Mouse (Mus musculus) heart, postnatal 25 days (tissue): ENCODE measurements around the gene Lamtor2. TPM values are rescaled to one million over a fixed set of nuclear protein-coding genes. Genes with fewer than 3 reads are reported as not detected.

ENCODE experiments used
- DNase-seq: peaks from one replicate; pipeline ENCODE4 v3.0.0; 2022; ENCODE audit warnings: low spot score
- intact Hi-C: fragments of 180-260 bp; cut with DNase I; formaldehyde crosslinking; loops from one replicate; pipeline ENCODE4 v1.15.1; 2025
- total RNA-seq, 2 experiments: library from RNA; stranded (reverse); gene quantifications; 2 replicates each; pipeline ENCODE4 v1.2.3; 2021

Lamtor2 gene
- total RNA-seq, 2 experiments from 2014 or later, result 84.2 to 92.5 TPM

DNA sequence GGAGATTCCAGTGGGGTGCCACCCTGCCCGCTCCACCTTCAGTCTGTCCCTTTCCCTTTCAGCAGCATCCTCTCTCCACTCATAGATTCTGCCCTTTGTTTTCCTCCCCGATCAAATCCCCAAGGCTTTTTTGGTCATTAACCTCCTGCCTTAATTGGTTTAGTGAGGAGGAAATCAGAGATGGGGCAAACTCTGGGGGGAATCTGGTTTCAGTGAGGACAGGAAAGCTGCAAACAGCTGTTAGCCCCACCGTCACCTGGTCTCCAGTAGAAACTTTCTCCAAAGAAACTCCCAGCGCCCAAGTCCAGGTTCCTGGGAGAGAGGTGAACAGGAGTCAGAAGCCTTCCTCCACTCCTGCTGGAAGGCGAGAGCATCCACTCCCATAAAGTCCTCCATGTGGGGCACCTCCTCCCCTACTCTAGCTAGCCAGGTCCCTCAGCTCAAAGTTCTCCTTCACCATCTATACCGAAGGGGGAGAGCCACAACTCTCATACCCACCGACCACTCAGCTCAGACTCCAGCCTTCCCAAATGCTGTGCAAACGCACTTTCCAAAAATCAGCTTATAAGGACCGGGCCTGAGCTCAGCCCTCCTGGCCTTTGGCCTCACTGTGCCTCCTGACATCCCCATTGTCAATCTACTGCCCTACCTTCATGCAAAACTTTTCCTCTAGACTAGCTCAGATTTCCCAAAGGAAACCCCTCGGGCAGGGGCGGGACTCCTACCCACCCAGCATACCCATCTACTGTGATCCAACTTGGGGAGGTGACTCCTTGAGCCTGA is 22.6 kb downstream of the Lamtor2 start:
- intact Hi-C loops, result no loop called here
- no peak for DNase-seq

DNA sequence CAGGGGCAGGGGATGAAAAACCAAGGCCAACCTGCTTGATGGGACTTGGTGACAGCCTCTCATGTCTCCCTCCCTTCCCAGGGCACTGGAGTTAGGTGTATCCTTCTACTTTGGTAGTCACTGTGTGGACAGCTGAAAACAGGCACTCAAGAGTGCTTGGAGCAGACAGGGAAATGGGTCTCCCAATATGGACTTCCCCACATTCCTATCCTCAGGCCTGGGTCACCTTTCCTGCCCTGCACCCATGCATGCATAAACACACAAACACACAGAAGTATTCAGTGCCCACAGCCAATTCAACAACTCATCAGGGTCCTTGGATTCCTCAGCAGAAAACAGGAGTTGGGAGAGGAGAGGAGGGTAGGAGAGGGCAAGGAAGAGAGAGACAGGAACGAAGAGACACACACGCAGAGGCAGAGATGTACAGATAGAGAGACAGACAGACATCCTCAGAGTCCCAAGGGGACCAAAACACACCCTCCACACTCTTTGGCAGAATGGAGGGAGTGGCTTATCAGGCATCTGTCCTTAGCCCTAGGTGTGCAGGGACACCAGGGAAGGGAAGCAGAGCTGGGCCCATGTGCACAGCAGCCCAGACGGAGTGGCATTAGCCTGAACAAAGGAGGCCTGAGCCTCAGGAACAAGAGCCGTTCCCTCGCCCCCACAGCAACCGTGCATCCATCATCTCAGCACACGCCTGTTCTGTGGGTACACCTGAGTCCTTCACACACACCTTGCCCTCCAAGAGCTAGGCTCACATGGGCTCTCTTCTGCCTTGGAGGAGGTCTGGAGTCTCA is 23.5 kb downstream of the Lamtor2 start:
- no peak for DNase-seq

DNA sequence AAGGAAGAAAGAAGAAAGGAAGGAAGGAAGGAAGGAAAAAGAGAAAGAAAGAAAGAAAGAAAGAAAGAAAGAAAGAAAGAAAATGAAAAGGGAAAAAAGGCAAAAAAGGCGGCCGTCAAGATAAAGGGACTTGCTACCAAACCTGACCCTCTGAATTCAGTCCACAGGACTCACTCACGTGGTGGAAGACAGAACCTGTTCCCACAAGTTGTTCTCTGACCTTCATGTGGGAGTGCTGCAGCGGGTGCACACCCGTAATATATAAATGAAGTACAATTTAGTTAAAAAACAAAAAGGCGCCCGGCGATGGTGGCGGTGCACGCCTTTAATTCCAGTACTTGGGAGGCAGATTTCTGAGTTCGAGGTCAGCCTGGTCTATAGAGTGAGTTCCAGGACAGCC is 24.2 kb downstream of the Lamtor2 start:
- no peak for DNase-seq
- intact Hi-C loops, result no loop called here

More for the DNA sequence above, 23.5 kb downstream of the Lamtor2 start:
- intact Hi-C loops, result no loop called here

- intact Hi-C loops, result no loop called here
- no peak for DNase-seq
Measured at GRCm38 (mm10) chr3:88527565-88527964, 25.3 kb downstream of the Lamtor2 start.

DNA sequence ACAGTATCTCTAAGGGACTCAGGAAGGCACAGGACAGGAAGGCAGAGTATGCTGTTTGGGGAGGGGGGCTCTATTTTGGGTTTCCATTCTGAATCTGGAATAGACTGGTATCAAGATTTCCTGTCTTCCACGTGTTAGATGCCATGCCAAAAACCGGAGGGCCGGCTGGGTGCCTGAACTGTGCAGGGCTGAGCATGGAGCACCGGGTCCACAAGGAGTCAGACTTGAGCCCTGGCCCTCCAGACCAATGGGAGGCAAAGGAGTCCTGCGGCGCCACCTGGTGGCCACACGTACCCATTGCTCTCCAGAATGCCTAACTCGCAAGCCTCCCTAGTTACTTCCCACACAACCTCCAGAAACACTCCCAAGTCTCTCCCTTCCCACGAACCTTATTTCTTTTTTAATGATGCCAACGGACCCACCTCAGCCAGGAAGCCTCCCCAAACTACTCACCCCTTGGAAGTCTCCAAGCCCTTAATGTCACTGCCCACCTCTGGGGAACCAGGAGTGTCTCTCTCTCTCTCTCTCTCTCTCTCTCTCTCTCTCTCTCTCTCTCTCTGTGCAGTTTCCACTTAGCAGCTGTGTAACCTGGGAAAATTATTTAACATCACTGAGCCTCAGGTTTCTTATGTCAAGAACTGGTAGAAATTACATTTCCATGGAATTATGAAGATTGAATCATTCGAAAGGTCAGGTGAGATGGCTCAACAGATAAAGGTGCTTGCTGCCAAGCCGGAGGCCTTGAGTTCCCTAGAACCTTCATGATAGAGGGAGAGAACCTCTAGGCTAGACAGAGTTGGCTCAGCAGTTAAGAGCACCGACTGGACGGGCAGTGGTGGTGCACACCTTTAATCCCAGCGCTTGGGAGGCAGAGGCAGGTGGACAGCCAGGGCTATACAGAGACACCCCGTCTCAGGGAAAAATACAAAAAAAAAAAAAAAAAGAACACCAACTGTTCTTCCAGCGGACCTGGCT is 26.4 kb downstream of the Lamtor2 start:
- peak; percentile 78 for DNase-seq
- intact Hi-C loops, result no loop called here

GRCm38 (mm10) chr3:88525021-88525420 is 27.9 kb downstream of the Lamtor2 start:
- no peak for DNase-seq
- intact Hi-C loops, result no loop called here

- DNase-seq, result no peak
- intact Hi-C loops, result loop anchor here (2.0 kb wide), 1 partner anchor 116 kb away; no protein-coding TSS in a partner anchor
Measured at GRCm38 (mm10) chr3:88523027-88523426, 29.8 kb downstream of the Lamtor2 start.

- intact Hi-C loops, result loop anchor here (1.0 to 2.0 kb wide), 2 partner anchors 39 to 115 kb away; no protein-coding TSS in a partner anchor
Measured at GRCm38 (mm10) chr3:88521803-88522331, 31.0 kb downstream of the Lamtor2 start.

GRCm38 (mm10) chr3:88521156-88521555 is 31.7 kb downstream of the Lamtor2 start:
- DNase-seq, result no peak
- intact Hi-C loops, result no loop called here

More at GRCm38 (mm10) chr3:88521803-88522331, 31.0 kb downstream of the Lamtor2 start:
- peak; percentile 52 for DNase-seq

DNA sequence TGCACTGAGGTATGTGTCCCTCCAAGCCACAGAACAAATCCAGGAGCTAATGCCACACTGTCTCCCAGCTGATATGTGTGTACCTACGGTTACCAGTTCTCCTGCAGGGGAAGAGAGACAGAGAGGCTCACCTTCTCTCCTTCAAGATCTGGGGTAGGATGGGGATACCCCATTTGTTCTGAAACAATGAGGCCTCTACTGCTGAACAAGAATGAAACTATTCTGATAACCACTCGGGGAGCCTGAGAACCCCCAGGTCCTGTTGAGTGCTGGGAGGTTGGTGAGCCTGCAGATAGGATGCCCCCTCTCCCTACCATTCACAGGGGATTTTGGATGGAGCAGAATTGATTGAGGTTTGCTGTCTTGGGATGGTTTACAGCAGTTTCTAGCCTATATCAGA is 32.8 kb downstream of the Lamtor2 start:
- intact Hi-C loops, result no loop called here
- no peak for DNase-seq

DNA sequence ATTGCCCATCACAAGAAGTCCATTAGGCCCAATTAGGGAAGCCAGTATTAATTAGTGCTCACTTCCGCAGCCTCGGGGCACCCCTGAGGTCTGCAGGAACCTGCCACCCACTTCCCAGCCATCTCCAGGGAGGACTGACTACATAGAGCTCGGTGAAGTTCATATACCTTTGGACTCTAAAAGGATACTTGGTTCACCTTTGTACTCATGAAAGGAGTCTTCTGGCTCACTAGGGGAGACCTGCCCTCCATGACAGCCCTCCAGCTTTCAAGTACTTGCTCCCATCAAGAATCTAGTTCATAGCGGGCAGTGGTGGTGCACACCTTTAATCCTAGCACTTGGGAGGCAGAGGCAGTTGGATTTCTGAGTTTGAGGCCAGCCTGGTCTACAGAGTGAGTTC is 34.5 kb downstream of the Lamtor2 start:
- DNase-seq, result no peak
- intact Hi-C loops, result no loop called here

- intact Hi-C loops, result no loop called here
- DNase-seq, result no peak
Measured at GRCm38 (mm10) chr3:88516407-88516806, 36.5 kb downstream of the Lamtor2 start.

GRCm38 (mm10) chr3:88515095-88515386 is 37.8 kb downstream of the Lamtor2 start:
- intact Hi-C loops, result no loop called here
- no peak for DNase-seq

DNA sequence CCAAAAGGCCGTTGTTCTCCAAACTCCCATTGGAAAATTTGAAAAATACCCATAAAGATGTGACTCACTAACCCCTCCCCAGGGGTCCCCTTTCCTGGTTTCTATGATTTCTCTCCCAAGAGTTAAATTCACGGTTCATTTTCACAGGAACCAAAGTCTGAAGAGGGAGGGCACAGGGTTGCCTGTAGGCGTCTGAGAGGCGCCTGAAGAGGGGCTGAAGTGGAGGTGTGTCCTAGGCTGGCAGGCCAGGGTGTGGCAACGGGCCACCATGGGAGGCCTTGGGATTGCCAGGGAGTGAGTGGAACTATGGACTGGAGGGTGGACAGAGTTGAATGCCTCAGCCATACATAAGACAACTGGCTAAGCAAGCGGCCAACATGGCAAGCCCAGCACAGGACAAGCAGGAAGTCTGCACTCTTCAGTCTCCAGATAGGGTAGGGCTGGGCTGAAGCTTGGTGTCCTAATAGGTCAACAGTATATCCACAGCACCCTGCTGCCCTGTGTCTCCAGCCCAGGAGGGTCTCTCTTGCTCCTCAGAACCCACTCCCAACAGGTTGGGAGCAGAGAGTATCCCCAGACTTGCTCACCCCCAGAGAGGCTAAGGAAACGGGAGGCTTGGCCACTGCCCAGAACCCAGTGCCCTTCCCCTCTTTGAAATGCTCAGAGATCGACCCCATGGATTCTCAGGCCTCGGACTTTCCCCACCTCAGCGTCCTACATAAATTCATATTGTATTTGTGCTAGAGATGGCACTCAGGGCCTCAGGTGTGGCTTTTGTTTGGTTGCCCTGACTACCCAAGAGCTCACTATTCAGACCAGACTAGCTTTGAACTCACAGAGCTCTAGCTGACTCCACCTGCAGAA is 38.4 kb downstream of the Lamtor2 start:
- DNase-seq, result no peak
- intact Hi-C loops, result no loop called here

DNA sequence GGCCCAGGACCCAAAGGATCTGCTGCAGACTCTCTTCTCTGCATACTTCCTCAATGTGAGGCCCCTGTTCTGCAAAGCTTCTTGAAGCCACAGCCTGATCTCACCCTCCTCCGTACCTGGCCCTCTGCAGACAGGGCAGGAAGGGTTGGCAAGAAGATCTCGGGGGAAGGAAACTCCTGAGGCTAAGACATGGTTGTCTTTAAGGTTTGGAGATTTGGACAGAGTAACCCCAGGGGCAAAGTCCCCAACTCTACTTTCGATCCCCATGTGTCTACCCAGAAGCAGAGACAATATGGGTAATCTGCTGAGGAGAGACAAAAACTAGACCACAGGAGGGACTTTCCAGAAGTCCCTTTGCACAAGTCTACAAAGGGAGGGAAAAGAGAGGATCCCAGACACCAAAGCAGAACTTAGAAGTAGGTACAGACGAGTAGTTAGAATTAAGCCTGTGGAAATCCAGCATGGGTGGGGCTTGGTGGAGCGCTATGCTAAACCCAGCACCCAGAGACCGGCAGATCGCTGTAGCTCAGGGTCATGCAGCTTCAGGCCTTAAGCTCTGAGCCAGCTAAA is 39.2 kb downstream of the Lamtor2 start:
- no peak for DNase-seq
- intact Hi-C loops, result no loop called here

DNA sequence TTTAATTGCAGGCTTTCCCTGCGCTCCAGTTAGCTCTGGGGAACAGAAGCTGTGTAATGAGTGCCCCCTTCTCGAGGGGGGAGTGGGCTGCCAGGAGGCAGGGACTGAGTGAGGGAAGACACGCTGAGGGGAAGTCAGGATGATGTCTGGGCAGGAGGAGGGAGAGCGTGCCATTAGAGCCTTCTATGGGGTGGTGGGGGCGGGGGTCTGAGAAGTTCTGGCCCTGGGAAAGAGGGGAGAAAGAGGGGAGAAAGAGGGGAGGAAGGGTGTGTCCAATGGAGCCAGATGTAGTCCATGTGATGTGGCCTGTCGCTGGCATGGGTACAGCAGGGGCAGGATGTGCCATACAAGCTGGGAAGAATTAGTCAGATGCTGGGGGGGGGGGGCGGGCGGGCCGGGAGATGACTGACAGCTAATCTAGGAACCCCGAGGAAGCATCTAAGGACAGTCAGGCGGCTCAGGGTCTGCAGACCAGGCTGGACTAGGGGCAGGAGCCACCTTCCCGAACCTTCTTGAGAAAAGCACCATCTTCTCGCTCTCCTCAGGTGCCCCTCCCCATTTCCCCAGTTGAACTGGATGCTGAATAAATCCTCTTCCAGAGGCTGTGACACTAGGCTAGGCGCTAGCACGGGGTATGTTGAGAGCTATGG is 39.9 kb downstream of the Lamtor2 start:
- no peak for DNase-seq
- intact Hi-C loops, result no loop called here

GRCm38 (mm10) chr3:88512141-88512895 is 40.6 kb downstream of the Lamtor2 start:
- no peak for DNase-seq

More at GRCm38 (mm10) chr3:88512141-88512895, 40.6 kb downstream of the Lamtor2 start:
- intact Hi-C loops, result no loop called here
